Mouse (Mus musculus): ENCODE measurements around the gene A4gnt. TPM values are rescaled to one million over a fixed set of nuclear protein-coding genes. Genes with fewer than 3 reads are reported as not detected.
A peak's percentile ranks its signal among the peaks of the same experiment; 100 is the strongest.

A4gnt gene
- total RNA-seq (2021) (not detected), polyA plus RNA-seq (2012; rRNA removed) (not detected in 2 replicates)
- long read RNA-seq = 0 reads

DNA sequence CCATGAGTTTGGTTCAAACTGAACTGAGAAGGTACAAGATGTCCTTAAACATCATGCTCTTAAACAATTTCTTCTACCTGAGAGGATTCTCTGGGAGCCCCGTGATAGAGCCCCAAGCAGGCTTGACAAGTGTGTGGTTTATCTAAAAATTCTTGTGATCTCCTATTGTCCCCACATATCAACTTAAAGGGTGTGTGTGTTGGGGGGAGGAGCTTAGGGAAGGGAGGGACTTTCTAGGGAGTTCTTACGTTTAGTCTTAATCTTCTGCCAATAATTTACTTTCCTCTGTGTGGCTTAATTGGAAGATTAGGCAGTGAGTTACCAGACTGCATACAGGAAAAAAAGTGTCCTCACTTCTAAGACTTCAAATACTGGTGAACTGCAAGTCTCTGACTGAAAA lies at the start of gene A4gnt:
A4gnt (plus strand) TSS at position 301 of the 400 bp plus-strand sequence.
- DNase-seq = no peak

DNA sequence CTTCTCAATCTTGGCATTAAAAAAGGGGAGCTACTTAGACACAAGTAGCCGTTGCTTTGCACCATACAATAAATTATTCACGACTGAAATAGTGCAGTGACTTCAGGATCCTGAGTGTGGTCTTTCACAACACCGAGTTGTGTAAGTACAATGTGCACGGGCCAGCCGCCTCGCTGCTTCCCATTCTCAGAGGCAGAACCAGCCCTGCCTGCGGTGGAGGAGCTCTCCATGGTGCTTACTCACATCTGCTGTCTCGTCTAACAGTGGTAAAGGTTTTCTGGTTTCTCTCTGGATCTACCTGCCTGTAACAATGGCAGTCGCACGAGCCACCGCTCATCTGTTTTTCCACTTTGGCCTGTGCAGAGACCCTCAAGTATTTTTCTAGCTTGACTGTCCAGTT lies 48.6 kb upstream of the A4gnt start:
- DNase-seq = peak; percentile 82

DNA sequence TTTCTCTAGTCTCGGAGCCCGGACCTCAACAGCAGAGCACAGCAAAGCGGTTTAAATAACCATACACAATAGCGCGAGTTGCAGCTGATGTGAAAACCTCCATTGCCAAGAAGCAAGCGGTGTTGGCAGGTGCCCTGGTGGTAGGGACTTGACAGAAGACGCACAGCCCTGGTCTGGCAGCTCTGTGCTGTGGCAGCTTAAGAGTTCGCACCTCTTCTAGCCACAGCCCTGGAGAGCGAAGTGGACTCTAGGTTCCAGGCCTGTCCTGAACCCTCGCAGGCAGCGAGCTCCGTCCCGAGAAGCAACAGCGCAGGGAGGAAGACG lies 44.3 kb upstream of the A4gnt start:
- no peak for DNase-seq

DNA sequence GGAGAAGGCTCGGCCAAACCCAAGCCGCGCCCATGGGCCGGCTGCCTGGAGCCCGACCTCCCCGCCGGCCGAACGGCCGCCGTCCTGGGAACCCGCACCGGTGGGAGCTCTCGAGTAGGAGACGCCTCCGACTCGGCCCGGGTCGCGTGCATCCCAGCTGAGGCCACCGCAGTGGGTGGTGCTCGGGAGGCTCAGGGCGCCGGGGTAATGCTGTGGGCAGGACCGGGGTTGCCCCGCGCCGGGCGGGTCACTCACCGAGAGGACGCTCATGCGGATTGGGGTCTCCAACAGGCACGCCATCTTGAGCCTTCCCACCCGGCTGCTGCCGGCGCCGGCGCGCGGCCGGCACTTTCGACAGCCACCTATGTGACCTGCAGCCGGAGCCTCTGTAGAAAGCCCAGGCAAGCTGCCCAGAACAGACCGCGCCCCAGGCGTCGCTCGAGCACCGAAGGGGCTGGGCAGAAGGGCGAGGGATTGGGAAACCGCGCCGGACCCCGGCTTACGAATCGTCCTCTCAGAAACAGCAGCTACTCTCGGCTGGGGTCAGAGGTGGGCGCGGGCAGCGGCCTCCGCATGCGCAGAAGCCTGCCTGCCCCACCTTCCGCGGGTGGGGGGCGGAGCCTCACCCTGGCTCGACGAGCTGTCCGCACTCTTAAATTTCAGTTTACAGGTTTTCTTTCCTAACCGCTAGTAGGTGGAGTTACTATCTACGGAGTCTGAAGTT lies 43.8 kb upstream of the A4gnt start, which contains the start of gene Armc8:
Armc8 (minus strand) TSS at position 553 of the 724 bp plus-strand sequence.
- peak; percentile 95 for DNase-seq

DNA sequence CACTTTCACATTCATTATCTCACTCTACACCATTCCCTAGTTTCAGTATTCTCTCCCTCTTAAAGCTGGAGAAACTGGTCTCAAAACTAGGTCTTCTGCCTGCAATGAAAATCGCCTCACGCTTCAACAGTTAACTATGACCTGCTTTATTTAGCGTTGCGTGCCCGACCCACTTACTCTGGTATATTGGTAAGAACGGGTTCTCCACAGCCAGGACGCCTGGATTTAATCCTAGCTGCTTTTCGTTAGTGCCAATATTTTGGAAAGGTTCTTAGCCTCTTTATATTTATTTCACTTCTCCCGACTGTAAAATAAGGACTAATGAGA lies 43.3 kb upstream of the A4gnt start:
- DNase-seq = no peak

DNA sequence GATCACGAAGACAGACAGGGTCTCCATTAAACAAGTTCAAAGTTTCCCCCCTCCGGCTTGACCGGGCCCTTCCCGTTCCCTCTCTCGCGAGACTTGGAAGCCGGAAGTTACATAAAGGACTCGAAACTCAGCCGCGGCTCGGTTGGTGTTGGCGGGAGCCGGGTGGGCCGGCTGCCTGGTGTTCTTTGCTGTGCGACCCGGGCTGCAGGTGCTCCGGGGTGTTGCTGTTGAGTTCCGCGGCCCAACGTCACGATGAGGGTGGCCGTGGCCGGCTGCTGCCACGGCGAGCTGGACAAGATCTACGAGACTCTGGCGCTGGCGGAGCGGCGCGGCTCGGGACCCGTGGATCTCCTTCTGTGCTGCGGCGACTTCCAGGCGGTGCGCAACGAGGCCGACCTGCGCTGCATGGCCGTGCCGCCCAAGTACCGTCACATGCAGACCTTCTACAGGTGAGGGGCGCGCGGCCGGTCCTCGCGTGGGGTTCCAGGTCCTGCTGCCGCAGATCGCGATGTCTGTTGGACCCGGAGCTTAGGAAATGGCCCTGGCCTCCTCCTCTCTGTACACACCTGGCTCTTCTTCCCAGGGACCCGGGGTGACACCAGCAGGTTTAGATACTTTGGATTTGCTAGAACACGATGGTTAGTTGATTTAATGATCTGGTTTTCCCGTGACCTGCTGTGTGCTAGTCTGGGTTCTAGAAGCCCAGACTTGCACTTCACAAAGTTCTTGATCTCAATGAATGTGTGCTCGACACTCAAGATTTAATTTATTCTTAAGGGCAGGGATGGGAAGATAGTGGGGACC lies 36.4 kb upstream of the A4gnt start, which contains the start of gene Dbr1:
Dbr1 (plus strand) TSS at position 123 of the 804 bp plus-strand sequence.
- DNase-seq = peak; percentile 95

DNA sequence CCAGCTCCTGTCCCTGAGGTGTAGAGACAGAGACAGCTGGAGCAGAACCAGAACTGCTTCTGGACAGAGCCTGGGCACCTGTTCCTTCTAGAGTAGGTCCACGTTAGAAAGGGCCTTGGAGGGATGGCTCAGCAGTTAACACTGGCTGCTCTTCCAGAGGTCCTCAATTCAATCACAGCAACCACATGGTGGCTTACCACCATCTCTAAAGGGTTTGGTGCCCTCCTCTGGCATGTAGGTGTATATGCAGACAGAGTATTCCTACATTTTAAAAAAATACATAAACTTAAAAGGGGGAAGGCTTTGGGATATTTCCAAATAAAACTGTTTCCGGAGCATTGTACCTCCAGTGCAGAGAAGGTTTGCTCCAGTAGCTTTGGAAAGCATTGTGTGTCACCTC lies 31.6 kb upstream of the A4gnt start:
- DNase-seq = peak; percentile 40

DNA sequence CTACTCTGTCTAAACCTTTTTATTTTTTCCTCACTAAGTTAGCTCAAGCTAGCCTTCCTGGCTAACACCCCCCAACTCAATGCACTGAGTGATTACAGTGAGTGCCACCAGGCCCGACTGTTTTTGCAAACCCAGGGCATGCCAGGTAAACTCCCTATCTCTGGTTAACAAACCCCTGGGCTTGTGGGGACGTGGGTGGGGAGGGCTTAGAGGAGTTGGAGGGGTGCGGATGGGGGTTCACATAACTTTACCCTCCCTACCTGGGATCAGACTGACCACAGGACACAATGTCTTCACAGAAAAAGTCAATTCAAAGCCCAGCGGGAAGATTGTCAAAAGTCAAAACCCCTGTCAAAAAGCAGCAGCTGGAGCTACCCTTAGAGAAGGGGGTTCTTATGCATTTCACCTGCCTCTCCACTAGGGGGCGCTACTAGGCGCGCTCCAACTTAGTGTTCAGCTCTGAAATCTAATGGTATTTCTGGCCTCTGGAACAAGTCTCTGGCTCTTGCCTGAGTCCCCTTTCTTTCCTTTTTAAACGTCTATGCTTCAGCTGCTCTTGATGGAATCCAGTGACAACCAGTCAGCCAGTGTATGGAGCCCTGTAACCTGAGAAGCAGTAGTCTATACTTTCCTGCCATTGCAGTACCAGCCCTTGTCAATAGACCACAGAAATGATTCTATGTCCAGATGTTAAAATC lies 24.6 kb upstream of the A4gnt start:
- peak; percentile 64 for DNase-seq

DNA sequence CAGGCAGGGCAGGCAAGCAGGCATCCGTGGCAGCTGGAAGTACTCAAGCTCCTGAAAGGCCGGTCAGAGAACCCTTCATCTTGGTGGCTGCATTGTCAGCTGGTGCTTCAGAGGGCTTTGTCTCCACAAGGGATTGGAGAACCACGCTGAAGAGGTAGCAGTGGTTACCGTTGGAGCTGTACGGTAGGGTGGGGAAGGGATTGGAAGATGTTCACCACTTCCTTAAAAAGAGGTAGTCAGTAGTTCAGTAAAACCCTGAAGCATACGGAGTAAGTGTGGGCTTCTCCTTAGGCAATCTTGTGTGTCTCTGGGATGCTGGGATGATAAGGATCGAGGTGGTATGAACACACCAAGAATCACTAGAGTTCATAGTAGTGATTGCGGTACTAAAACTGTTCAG lies 21.2 kb upstream of the A4gnt start:
- no peak for DNase-seq

DNA sequence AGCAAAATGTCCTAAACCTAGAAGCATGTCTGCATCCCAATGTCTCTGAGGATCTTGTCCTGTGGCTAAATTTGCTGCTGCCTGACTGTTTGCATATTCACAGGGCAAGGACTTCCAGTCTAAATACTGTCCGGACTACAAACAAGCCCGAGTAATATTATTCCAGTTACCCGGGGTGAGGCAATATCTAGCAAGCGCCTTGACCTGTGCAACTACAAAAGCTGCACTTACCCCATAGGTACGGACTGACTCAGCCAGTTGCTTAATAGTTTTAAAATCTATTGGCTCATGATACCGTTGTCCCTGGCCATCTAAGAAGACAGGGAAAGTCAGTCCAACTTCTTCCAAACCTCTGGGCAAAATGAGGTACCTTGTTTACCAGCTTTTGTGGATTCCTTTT lies 13.2 kb upstream of the A4gnt start:
- DNase-seq = peak; percentile 18

DNA sequence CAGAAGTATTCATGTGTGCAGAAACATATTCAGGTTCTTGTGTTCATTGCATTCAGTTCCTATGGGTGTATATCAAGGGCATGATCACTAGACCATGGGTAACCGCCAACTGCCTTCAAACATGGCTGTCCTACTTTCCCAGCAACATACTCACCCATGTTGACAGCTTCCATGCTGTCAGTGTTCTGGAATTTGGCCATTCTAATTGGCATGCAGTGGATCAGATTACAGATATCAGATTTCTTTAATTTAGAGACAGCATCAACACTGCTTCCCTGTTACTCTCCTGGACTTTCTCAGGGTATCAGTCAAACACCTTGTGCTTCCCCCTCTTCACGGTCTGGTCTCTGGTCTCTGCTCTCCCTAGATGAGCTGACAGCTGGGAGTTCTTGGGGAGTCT lies 8.7 kb upstream of the A4gnt start:
- no peak for DNase-seq

DNA sequence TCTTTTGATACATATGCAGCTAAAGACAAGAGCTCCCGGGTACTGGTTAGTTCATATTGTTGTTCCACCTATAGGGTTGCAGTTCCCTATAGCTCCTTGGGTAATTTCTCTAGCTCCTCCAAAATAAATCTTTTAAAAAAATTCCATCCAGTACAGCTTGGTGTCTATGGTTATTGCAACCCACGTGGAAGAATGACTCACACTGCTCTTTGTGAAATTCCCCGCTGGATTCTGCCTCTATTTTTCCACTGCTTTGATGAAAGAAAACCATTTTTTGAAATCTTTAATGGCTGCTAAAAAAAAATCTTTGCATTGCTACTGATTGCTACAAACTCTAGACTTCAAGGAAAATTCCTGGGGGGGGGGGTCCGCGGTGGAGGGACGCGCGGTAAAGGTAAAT lies 7.4 kb downstream of the A4gnt start:
- no peak for DNase-seq

DNA sequence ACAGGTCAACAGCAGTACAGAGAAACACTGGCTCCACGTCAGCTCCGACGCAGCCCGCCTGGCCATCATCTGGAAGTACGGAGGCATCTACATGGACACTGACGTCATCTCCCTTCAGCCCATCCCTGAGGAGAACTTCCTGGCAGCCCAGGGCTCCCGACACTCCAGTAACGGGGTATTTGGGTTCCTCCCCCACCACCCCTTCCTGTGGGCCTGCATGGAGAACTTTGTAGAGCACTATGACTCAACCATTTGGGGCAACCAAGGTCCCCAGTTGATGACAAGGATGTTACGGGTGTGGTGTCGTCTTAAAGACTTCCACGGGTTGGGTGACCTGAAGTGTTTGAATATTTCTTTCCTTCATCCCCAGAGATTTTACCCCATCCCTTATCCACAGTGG lies 7.9 kb downstream of the A4gnt start:
- no peak for DNase-seq

DNA sequence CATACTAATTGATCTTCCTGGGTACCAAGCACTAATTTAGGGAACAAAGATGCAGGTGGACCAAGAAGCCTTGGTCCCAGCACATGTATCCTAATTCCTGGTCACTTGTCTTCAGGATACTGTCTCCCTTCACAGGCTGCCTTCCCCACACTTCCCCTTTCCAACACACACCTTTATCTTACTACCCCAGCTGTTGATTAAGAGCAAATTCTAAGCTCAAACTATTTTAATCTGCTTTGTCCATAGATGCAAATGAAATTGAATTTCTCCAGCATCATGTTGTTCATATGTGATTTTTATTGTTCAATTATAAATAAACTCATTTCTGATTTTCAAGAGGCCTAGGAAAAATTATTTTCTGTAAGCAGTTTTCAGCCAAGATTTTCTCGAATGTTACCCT lies 9.7 kb downstream of the A4gnt start:
- no peak for DNase-seq

DNA sequence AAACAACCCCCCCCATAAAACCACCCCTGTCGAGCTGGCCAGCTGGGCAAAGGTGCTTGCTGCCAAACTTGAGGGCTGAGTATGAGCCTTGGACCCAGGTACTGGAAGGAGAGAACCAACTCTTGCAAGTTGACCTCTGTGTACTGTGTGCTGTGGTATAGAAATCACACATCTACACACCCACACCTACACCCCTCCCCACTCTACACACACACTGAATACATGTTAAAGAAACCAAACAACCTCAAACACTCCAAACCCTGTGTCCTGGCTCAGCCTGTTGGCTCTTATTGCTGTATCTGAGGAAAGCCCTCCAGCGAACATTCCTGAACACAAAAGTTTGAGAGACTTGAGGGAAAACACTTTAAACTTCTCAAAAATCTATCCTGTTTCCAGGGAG lies 10.7 kb downstream of the A4gnt start:
- DNase-seq = no peak

DNA sequence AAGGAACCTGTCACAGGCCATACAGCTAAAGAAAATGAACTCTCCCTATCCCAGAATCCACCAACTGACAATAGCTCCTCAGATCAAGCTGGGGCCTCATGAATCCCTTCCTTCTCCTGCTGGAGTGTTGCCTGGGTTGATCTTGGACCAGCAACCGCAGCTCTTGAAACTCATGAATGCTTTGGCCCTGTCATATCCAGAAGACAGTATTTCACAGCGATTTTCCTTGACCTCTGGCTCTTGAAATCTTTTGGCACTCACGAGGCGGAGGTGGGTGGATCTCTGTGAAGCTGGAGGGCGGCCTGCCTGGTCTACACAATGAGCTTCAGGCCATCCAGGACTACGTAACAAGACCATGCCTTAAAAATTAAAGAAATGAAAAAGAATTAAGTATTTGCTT lies 11.8 kb downstream of the A4gnt start:
- peak; percentile 80 for DNase-seq

DNA sequence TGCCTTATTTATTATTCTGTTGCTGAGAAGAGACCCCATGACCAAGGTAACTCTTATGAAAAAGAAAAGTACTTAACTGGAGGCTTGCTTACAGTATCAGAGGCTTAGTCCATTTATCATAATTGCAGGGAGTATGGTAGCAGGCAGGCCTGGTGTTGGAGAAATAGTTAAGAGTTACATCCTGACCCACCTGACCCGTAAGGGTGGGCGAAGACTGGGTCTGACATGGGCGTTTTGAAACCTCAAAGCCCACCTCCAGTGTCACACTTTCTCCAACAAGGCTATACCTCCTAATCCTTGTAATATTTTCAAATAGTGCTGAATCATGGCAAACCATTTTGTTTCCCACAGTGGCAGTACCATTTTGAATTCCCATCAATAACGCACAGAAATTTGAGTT lies 16.3 kb downstream of the A4gnt start:
- DNase-seq = no peak

DNA sequence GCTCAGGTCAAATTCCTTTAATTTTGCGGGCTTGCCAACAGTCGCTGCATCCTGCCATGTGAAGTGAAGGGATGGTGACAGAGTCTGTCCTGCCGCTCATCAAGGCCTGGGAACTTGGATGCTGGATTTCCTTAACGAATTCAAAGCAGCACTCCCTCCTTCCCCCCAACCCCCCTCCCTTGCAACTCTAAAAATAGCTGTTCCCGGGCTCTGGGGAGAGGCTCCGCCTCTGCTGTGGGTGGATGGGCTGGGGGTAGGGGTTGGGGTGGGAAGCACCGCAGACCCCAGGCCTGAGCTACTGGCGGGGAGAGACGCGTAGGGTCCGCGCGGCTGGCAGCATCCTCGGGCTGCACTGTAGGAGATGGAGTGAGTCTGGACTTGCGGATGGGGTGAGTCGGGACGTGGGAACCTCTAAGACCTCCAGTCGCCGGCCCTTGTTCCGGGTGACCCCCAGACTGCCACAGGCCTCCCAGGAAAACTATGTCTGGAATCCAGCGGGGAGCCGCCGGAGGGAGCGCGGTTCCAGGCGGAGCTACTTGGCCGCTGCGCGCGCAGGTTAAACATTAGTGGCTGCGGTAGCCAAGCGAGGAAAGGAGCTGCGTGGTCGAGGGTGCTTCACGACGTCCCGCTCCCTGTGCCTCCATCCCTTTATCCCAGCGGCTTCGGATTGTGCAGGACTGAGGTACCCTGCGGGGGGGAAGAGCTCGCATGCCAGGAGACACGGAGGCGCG lies 17.1 kb downstream of the A4gnt start, which contains the start of gene Dzip1l:
Dzip1l (plus strand) TSS at position 216 of the 731 bp plus-strand sequence.
- DNase-seq = peak; percentile 78

DNA sequence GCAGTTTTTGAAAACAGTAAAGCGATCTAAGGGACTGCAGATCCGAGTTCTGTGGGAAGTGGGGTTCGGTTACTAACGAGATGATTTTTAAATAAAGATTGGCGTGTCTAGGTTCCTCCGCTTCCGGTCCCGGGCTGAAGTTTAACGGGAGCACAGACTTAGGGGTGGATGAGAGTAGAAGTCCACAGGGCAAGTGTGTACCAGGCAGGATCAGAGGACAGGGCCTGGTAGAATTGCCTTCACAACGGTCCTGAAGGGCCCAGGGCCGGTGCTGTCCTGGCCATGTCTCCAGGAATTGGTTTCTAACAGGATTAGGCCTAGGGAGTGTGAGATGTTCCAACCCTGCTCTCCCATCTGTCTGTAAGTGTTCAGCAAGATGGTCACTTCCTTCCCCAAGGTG lies 17.8 kb downstream of the A4gnt start:
- DNase-seq = peak; percentile 32

DNA sequence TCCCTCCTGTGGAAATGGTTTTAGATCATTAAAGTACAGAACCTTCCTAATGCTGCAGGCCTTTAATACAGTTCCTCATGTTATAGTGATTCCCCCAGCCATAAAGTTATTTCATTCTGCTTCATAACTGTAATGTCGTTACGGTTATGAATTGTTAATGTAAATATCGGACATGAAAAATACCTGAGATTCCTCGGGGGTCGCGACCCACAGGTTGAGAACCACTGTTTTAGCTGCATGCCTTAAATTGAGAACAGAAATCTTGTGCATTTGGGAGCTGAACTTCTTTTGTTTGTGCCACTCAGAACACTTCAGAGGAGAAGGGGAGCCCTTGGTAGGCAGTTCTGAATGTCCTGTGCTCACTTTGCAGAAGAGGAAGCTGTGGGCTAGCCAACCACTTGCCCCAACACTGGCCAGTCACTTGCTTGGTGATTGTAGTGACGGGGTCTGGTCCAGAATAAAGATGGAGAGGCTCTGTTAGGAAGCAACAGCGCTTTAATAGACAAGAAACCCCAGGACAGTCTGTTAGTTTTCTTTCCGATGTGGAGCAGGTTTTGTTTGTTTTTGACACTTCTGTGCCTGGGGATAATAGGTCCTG lies 18.3 kb downstream of the A4gnt start:
- DNase-seq = no peak

DNA sequence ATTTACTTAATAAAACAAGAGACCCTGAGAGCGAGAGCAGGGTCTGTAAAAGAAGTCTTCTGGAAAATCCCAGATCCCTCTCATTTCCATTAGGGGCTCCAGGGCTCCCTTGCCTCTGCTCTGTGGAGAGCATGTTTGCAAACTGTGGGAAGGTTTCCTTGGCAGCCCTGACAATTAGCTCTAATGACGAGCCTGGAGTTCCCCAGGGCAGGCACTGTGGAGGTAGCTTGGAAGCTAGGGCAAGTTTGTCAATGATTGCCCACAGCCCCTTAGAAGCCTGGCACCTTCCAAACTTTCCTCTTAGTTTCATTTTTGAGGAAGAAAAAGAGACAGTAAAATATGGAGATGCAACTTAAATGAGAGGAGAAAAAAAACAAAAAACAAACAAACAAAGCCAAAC lies 19.5 kb downstream of the A4gnt start:
- DNase-seq = no peak

DNA sequence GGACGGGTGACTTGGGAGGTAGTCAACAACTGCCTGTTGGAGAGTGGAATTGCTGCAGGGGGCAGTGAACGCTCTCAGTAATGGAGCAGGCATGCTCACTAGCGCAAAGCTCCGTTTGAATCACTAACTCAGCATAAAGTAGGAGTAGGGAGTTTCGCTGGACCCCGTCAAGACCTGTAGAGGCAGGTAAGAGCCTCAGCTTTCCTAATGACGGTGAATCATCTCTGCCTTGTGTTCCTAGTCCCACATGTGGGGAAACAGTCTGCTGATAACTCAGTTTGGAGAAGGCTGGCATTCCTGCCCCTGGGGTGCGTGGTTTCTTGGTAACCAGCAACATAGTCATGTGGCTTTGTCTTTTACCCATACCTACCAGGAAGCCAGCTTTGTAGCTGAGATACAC lies 20.0 kb downstream of the A4gnt start:
- no peak for DNase-seq
